Comparison of ENCODE assay signal across 15 mouse cellular contexts in the genomic region with DNA sequence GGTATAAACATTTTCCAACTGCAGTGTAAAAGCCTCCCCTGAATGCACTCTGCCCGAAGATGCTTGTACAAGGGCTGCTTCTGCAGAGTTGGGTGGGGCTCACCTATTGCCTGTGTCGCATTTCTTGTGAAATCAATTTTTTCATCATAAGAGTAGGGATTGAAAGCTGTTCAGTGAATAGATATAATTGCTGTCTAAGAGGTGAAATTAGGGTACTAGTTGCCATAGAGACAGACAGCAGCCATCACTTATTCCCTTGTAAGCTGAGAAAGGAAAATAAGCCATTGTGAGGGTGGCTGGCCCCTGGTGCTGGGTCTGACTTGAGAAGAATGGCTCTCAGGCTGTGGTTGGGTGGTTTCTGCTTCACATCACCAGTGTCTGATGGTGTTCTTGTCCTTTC.
DNase-seq lines count a peak whose midpoint lies in the region; ATAC-seq and TF ChIP-seq lines count a peak whose summit lies in the region.
"Had no signal": no experiment of that assay in that cellular context is flagged by ENCODE, and none has a peak within 500 bp of the region (broad histone marks: within the 10 kb centered on the region; RNA-seq: fewer than 3 reads in every experiment).

No protein-coding gene starts in this region.

- no peak overlapping the region for H3K9ac ChIP-seq in forebrain, embryonic 12.5 days
- H3K9ac ChIP-seq in hindbrain, embryonic 16.5 days (ENCODE audit: low read depth, low read length): no peak overlapping the region
- no peak overlapping the region for H3K9ac ChIP-seq in neural tube, embryonic 11.5 days (ENCODE audit: low read length)
- no peak overlapping the region for H3K9ac ChIP-seq in liver, postnatal 0 days (replicated peaks)
- no peak overlapping the region for H3K9ac ChIP-seq in intestine, embryonic 15.5 days
- H3K9ac ChIP-seq: embryonic facial prominence, embryonic 13.5 days; limb, embryonic 13.5 days had no signal

- no peaks in the 10 kb centered on the region for H3K27me3 ChIP-seq in forebrain, embryonic 12.5 days
- no peaks in the 10 kb centered on the region for H3K27me3 ChIP-seq in hindbrain, embryonic 16.5 days (replicated peaks; ENCODE audit: control insufficient read depth, insufficient read depth, low read length)
- H3K27me3 ChIP-seq in neural tube, embryonic 11.5 days (ENCODE audit: control insufficient read depth, insufficient read depth, low read length): no peaks in the 10 kb centered on the region
- no peaks in the 10 kb centered on the region for H3K27me3 ChIP-seq in liver, postnatal 0 days (ENCODE audit: insufficient read depth, low read length)
- no peaks in the 10 kb centered on the region for H3K27me3 ChIP-seq in intestine, embryonic 15.5 days (replicated peaks)
- H3K27me3 ChIP-seq: CH12.LX; embryonic facial prominence, embryonic 13.5 days; limb, embryonic 13.5 days had no signal

- no peaks in the 10 kb centered on the region for H3K9me3 ChIP-seq in forebrain, embryonic 12.5 days
- H3K9me3 ChIP-seq in hindbrain, embryonic 16.5 days (ENCODE audit: control insufficient read depth, low read length): no peaks in the 10 kb centered on the region
- H3K9me3 ChIP-seq in neural tube, embryonic 11.5 days (ENCODE audit: control insufficient read depth, low read length): no peaks in the 10 kb centered on the region
- no peaks in the 10 kb centered on the region for H3K9me3 ChIP-seq in liver, postnatal 0 days (ENCODE audit: low read length)
- no peaks in the 10 kb centered on the region for H3K9me3 ChIP-seq in intestine, embryonic 15.5 days
- H3K9me3 ChIP-seq: embryonic facial prominence, embryonic 13.5 days; limb, embryonic 13.5 days had no signal

- no peaks in the 10 kb centered on the region for H3K36me3 ChIP-seq in forebrain, embryonic 12.5 days (replicated peaks)
- H3K36me3 ChIP-seq in hindbrain, embryonic 16.5 days (ENCODE audit: control insufficient read depth, insufficient read depth, low read length): no peaks in the 10 kb centered on the region
- no peaks in the 10 kb centered on the region for H3K36me3 ChIP-seq in neural tube, embryonic 11.5 days (ENCODE audit: control insufficient read depth, insufficient read depth, low read length)
- H3K36me3 ChIP-seq in liver, postnatal 0 days (replicated peaks; ENCODE audit: insufficient read depth, low read length): no peaks in the 10 kb centered on the region
- no peaks in the 10 kb centered on the region for H3K36me3 ChIP-seq in intestine, embryonic 15.5 days
- H3K36me3 ChIP-seq: embryonic facial prominence, embryonic 13.5 days; limb, embryonic 13.5 days had no signal

- peak; percentile 86 for ATAC-seq in forebrain, embryonic 12.5 days (ENCODE audit: low FRiP score)
- ATAC-seq in hindbrain, embryonic 16.5 days: peak; percentile 77
- ATAC-seq in neural tube, embryonic 11.5 days (ENCODE audit: insufficient read depth, low FRiP score, low TSS enrichment): peak; percentile 62
- no peak for ATAC-seq in liver, postnatal 0 days
- no peak for ATAC-seq in intestine, embryonic 15.5 days

- no peak for TF ChIP-seq CTCF in liver, postnatal 0 days (IDR thresholded peaks at IDR 0.05; ENCODE audit: low read depth)

- WGBS in forebrain, embryonic 12.5 days: 16% methylated on average over 2 of the region's 2 CpGs
- 26% methylated on average over 2 of the region's 2 CpGs for WGBS in hindbrain, embryonic 16.5 days
- 39% methylated on average over 2 of the region's 2 CpGs for WGBS in neural tube, embryonic 11.5 days
- 72% methylated on average over 2 of the region's 2 CpGs for WGBS in liver, postnatal 0 days (ENCODE audit: insufficient replicate concordance)
- WGBS in intestine, embryonic 15.5 days: 60% methylated on average over 2 of the region's 2 CpGs

- no peak for TF ChIP-seq EP300 in liver, postnatal 0 days (IDR thresholded peaks at IDR 0.05; ENCODE audit: low read depth)

- no peak overlapping the region for H3K4me3 ChIP-seq in forebrain, embryonic 12.5 days (replicated peaks)
- H3K4me3 ChIP-seq in hindbrain, embryonic 16.5 days (ENCODE audit: low read length): no peak overlapping the region
- H3K4me3 ChIP-seq in neural tube, embryonic 11.5 days (ENCODE audit: low read depth, low read length): no peak overlapping the region
- H3K4me3 ChIP-seq in liver, postnatal 0 days (ENCODE audit: low read depth, low read length): no peak overlapping the region
- no peak overlapping the region for H3K4me3 ChIP-seq in intestine, embryonic 15.5 days (replicated peaks)
- H3K4me3 ChIP-seq: embryonic facial prominence, embryonic 13.5 days; limb, embryonic 13.5 days had no signal

- peak overlapping the region; percentile 33; the same call in 1 of the 2 replicates for H3K4me2 ChIP-seq in forebrain, embryonic 12.5 days
- peak overlapping the region; percentile 12 for H3K4me2 ChIP-seq in hindbrain, embryonic 16.5 days (ENCODE audit: low read length)
- H3K4me2 ChIP-seq in neural tube, embryonic 11.5 days (ENCODE audit: low read depth): no peak overlapping the region
- no peak overlapping the region for H3K4me2 ChIP-seq in liver, postnatal 0 days (ENCODE audit: low read depth, low read length)
- H3K4me2 ChIP-seq in intestine, embryonic 15.5 days (replicated peaks): no peak overlapping the region
- H3K4me2 ChIP-seq: embryonic facial prominence, embryonic 13.5 days; heart, embryonic 11.5 days; limb, embryonic 13.5 days had no signal

- H3K4me1 ChIP-seq in forebrain, embryonic 12.5 days: peaks cover 39% of the 10 kb centered on the region
- peaks cover 11% of the 10 kb centered on the region for H3K4me1 ChIP-seq in hindbrain, embryonic 16.5 days (ENCODE audit: control insufficient read depth, insufficient read depth, low read depth, low read length)
- H3K4me1 ChIP-seq in neural tube, embryonic 11.5 days (ENCODE audit: control insufficient read depth, insufficient read depth, low read length): peaks cover 14% of the 10 kb centered on the region; the same call in 1 of the 2 replicates
- peaks cover 3% of the 10 kb centered on the region; the same call in 1 of the 2 replicates for H3K4me1 ChIP-seq in liver, postnatal 0 days (ENCODE audit: insufficient read depth)
- no peaks in the 10 kb centered on the region for H3K4me1 ChIP-seq in intestine, embryonic 15.5 days (replicated peaks)
- H3K4me1 ChIP-seq: embryonic facial prominence, embryonic 13.5 days; limb, embryonic 13.5 days had no signal

- DNase-seq in embryo, embryonic 11 days: peak; percentile 51
- DNase-seq in neural tube, embryonic 11.5 days (ENCODE audit: low spot score): peak; percentile 57
- no peak for DNase-seq in liver, postnatal 0 days
- no peak for DNase-seq in frontal cortex, postnatal 14 days (ENCODE audit: low spot score in 2 of 2)
- DNase-seq in liver: no peak
- DNase-seq: adrenal gland, postnatal 10 days; cerebellum, adult 11-12 months; gastrocnemius, postnatal 10 days had no signal

- peak overlapping the region; percentile 77 for H3K27ac ChIP-seq in forebrain, embryonic 12.5 days
- no peak overlapping the region; the same call in 1 of the 2 replicates for H3K27ac ChIP-seq in hindbrain, embryonic 16.5 days (ENCODE audit: low read depth, low read length)
- H3K27ac ChIP-seq in neural tube, embryonic 11.5 days (ENCODE audit: low read depth, low read length): peak overlapping the region; percentile 47; the same call in 1 of the 2 replicates
- H3K27ac ChIP-seq in liver, postnatal 0 days (ENCODE audit: low read depth): no peak overlapping the region
- no peak overlapping the region for H3K27ac ChIP-seq in intestine, embryonic 15.5 days
- H3K27ac ChIP-seq: embryonic facial prominence, embryonic 13.5 days; limb, embryonic 13.5 days had no signal

Comparison
In these comparisons a context has a peak if more than half of its experiments do, and no peak if none do; other contexts are left out.
1. DNase-seq: peak in embryo, embryonic 11 days (single experiment) and neural tube, embryonic 11.5 days (single experiment); none in liver, postnatal 0 days (single experiment), frontal cortex, postnatal 14 days (0 of 2) and liver (single experiment).
2. ATAC-seq: peak in forebrain, embryonic 12.5 days (single experiment), hindbrain, embryonic 16.5 days (single experiment) and neural tube, embryonic 11.5 days (single experiment); none in liver, postnatal 0 days (single experiment) and intestine, embryonic 15.5 days (single experiment).
3. H3K27ac ChIP-seq: peak in forebrain, embryonic 12.5 days (single experiment) and neural tube, embryonic 11.5 days (single experiment); none in hindbrain, embryonic 16.5 days (single experiment), liver, postnatal 0 days (single experiment) and intestine, embryonic 15.5 days (single experiment).
4. H3K4me2 ChIP-seq: peak in forebrain, embryonic 12.5 days (single experiment) and hindbrain, embryonic 16.5 days (single experiment); none in neural tube, embryonic 11.5 days (single experiment), liver, postnatal 0 days (single experiment) and intestine, embryonic 15.5 days (single experiment).